Mouse (Mus musculus) megakaryocyte, embryonic 14.5 days (primary cell): ENCODE data around the gene Ptov1.

Experiments
- FLI1 ChIP-seq: IDR thresholded peaks from 2 replicates; pipeline ENCODE4 v1.6.1; 2012; ENCODE audit warnings: low read length, inconsistent platforms, mixed read lengths
- GATA1 ChIP-seq: IDR thresholded peaks from 3 replicates; pipeline ENCODE4 v1.6.1; 2012; ENCODE audit warnings: mixed read lengths, low read length, inconsistent platforms, borderline replicate concordance

GRCm38 (mm10) chr7:44852259-44853027 lies 17.1 kb downstream of the Ptov1 start:
- TF ChIP-seq FLI1: no peak
- TF ChIP-seq GATA1: no peak
